Mouse (Mus musculus) T-helper 1 cell (primary cell): Measurements from ENCODE around the gene Spred2.

Experiments
- in situ Hi-C: fragments of 300-600 bp; cut with MboI, MseI; formaldehyde crosslinking; loops from one replicate; pipeline ENCODE4 v1.15.1; 2025; ENCODE audit warnings: high pct_unique_total_duplicates

The Spred2 gene

DNA sequence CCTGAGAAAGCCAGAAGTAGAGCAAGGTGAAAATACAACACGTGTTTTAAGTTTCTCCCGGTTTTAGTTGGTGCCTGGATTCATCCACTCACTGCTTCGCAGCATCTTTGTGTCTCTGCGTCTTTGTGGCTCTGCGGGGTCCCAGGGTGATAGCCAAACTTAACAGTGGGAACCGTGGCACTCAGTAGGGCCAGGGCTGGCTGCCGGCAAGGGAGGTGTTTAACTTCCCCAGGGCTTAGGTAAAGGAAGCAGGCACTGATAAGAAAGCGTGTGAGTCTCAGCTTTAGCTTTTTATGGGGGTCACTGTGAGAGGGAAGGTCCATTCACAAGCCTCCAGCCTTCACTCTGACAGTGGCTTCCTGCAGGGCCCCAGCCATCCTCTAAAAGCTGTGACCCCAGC, 28.8 kb downstream of the Spred2 start:
- in situ Hi-C loops, result loop anchor here (10.0 kb wide), 1 partner anchor 1782 kb away; no protein-coding TSS in a partner anchor

DNA sequence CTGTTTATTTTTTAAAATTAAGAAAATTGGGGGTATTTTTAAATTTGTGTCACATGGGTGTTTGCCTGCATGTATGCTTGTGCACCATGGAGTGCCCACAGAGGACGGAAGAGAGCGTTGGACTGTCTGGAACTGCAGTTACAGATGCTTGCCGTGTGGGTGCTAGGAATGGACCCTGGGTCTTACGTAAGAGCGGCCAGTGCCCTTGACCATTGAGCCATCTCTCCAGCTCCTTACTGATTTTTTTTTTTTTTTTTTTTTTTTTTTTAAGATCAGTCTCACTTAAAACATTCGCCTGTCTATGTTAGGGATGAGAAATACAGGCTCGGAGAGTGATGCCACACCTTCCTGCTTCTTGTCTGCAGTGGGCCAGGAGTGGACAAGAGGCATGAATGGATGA, 29.7 kb downstream of the Spred2 start:
- in situ Hi-C loops, result loop anchor here (10.0 kb wide), 1 partner anchor 1781 kb away; no protein-coding TSS in a partner anchor

DNA sequence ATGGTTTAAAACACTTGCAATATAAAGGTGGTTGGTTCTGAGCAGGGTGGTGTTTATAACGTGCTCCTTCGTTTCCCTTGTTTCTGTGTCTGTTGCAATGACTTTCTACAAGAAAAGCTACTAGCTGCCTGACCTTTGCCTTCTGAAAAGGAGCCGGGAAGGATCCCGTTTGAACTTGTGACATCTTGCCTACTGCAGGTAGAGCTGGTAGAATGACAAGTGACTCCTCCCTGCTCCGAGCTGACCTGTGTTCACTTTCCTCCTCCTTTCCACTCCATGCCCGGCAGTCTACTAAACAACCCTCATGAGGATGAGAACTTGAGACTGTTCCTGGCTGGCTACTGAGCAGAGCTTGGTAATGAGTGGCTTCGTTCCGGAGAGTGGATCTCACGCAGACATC, 30.9 kb downstream of the Spred2 start:
- in situ Hi-C loops, result loop anchor here (10.0 kb wide), 1 partner anchor 1780 kb away; no protein-coding TSS in a partner anchor

GRCm38 (mm10) chr11:19955701-19956100, 31.5 kb downstream of the Spred2 start:
- in situ Hi-C loops, result loop anchor here (10.0 kb wide), 1 partner anchor 1779 kb away; no protein-coding TSS in a partner anchor

DNA sequence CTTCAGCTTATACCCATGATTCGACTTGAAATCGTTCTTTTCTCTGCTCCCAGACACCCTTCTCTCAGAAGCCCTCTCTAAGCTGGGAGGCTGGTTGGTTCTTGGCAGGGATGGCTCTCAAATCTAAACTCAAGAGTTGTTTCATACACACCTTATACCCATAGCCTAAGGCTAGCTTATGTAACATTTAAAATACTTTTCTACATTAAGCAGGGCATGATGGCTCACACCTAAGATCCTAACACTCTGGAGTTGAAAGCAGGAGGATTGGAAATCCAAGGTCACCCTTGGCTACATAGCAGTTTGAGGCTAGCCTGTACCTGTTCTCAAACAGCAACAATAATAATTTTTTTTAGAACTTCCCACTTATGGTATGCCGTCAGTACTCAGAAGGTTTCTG, 34.8 kb downstream of the Spred2 start:
- in situ Hi-C loops, result loop anchor here (10.0 kb wide), 1 partner anchor 1776 kb away; no protein-coding TSS in a partner anchor

DNA sequence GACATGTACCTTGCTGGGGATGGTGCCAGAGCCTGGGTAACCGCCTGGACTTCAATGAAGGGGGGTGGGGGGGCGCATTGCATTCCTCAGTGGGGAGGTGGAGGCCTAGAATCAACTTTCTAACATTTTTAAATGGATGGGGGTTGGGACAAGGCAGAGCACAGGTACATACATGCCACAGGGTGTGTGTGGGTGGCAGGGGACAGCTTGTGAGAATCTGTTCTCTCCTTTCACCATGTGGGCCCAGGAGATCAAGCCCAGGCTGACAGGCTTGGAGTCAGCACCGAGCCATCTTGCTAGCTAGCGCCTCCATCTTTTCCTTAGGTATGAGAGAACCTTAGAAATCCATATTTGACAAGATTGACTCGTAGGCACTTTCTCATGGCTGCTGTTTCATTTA, 35.7 kb downstream of the Spred2 start:
- in situ Hi-C loops, result loop anchor here (5.0 to 10.0 kb wide), 2 partner anchors 1522 to 1775 kb away; no protein-coding TSS in a partner anchor

GRCm38 (mm10) chr11:19960541-19960940, 36.4 kb downstream of the Spred2 start:
- in situ Hi-C loops, result loop anchor here (5.0 kb wide), 1 partner anchor 1522 kb away; no protein-coding TSS in a partner anchor

- in situ Hi-C loops, result loop anchor here (5.0 kb wide), 1 partner anchor 1521 kb away; no protein-coding TSS in a partner anchor
These were observed 36.9 kb downstream of the Spred2 start for GRCm38 (mm10) chr11:19961088-19961487.

DNA sequence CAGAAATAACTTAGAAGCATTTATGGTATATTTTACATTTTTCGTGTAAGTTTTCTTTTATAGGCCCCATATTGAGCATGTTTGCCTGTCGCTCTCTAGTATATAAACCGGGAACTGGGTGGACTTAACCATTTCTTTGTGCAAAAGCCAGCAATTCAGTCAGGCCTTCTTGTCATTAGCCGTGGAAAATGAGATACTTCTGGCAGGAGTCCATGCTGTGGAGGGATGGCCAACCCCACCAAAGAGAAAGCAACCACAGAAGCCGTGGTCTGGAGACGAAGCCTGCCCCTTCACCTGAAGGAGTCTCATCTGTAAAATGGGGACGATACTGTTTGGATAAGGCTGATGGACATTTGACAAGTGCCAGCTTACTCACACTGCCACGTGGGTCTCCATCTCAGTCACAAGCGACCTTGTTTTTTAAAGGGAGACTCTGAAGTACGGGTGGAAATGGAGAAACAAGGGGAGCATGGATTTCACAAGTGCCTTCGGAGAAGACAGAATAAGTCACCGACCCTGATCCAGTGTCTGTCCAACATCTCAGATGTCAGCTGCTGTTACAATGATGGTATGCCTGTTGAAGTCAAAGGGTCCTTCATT, 37.7 kb downstream of the Spred2 start:
- in situ Hi-C loops, result loop anchor here (5.0 kb wide), 1 partner anchor 1520 kb away; no protein-coding TSS in a partner anchor

- in situ Hi-C loops, result loop anchor here (5.0 kb wide), 1 partner anchor 1520 kb away; no protein-coding TSS in a partner anchor
These were observed 38.6 kb downstream of the Spred2 start for GRCm38 (mm10) chr11:19962796-19963195.

DNA sequence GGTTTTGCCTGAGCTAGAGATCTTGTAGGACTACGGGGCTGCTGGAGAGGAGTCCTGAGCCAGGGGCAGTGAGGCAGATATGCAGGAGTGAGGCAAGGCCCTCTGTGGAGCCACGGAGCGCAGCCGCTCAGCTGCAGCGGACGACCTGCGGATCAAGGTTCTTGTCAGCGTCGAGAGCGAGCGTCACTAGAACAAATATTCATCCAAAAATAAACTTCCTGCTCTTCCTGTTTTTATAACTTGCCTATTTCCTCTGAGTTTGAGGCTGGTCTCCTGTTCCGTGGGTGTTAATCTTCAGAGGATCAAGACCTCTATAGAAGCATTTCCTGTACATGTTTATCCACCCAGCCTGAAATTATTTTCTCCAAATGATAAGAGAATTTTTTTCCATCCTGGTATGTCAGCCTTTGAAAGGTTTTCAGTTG, 39.6 kb downstream of the Spred2 start:
- in situ Hi-C loops, result loop anchor here (5.0 kb wide), 1 partner anchor 1519 kb away; no protein-coding TSS in a partner anchor

- in situ Hi-C loops, result loop anchor here (5.0 kb wide), 1 partner anchor 1518 kb away; no protein-coding TSS in a partner anchor
These were observed 40.2 kb downstream of the Spred2 start for GRCm38 (mm10) chr11:19964333-19964732.

DNA sequence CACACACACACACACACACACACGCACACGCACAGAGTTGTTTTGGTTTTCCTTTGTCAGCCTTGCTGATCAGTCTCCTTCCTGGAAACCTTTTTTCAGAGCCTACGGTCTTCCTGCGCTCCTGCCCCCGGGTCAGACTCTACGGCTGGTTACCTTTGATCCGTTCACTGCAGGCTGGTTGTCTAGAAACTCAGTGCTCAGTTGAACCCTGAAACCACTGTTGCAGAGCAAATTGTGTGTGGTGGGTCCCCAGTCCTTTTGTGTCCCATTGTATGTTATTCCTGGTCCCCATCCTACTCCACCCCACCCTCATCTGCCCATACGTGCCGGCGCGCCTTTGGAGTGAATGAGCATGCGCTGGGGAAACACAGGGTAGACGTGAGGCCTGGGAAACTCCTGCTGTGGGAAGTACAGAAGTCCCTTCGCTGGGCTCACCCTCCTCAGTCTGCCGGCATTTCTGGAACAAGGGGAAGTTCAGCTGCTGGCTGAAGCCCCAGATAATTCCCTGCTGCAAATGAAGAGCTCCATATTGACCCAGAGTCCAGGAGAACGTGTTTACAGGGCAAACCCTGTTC, 40.9 kb downstream of the Spred2 start:
- in situ Hi-C loops, result no loop called here

GRCm38 (mm10) chr11:19965664-19966063, 41.5 kb downstream of the Spred2 start:
- in situ Hi-C loops, result no loop called here

- in situ Hi-C loops, result no loop called here
These were observed 42.1 kb downstream of the Spred2 start for GRCm38 (mm10) chr11:19966294-19966693.

- in situ Hi-C loops, result no loop called here
These were observed 45.4 kb downstream of the Spred2 start for GRCm38 (mm10) chr11:19969584-19969983.

GRCm38 (mm10) chr11:19971954-19972750, 48.0 kb downstream of the Spred2 start:
- in situ Hi-C loops, result no loop called here

- in situ Hi-C loops, result no loop called here
These were observed 49.0 kb downstream of the Spred2 start for GRCm38 (mm10) chr11:19973032-19973790.

DNA sequence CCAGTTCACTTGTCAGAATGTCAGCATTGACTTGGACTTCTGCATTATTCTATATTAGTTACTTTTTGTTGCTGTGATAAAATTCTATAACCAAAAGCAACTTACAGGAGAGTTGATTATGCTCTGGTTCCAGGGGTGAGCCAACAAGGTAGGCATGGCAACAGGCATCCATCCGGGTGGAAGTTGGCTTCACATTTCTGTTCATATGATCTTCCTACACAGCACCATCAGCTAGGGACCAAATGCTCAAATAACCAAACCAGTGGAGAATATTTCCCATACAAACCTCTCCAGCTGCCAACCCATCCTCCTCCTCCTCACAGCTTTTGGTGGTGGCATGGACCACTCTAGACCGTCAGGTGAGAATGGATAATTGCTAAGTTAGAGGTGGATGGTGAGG, 51.9 kb downstream of the Spred2 start:
- in situ Hi-C loops, result loop anchor here (5.0 kb wide), 1 partner anchor 54 kb away; the partner anchor contains the start of gene Spred2

DNA sequence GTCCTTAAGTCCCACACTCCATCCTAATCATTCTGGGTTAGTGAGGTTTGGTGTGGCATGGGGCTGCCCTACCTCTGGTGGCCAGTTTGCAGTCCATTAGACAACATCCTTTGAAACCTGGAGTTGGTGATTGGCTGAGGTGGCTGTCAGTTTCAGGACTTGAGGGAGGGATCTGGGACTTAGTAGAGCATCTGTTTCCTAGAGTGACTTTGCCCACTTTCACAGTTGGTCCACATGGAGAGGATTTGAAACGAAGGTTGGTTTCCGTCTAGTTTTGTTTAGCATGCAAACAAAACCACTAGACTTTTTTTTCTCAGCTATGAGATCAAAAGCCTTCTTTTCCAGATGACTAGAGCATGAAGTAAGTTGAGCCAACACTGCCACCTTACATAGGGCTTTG, 53.5 kb downstream of the Spred2 start:
- in situ Hi-C loops, result loop anchor here (5.0 kb wide), 1 partner anchor 55 kb away; the partner anchor contains the start of gene Spred2

DNA sequence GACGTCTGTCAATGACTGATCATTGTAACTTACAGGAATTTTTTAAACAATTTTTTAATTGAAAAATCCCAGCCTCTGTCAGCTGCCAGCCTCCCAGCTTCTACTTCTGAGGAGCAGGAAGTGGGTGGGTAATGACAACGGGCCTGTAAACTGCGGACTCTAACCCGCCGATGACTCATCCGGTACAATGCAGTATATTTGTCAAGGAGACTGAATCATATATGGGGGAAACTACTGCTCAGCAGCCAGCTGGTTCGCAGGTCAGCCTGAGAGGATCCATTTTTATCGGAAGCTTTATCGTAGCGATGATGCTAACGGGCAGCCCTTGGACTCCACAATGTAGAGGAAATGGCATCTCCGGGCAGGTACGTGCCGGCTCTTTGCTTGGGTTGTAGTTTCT, 55.2 kb downstream of the Spred2 start:
- in situ Hi-C loops, result loop anchor here (5.0 kb wide), 1 partner anchor 57 kb away; the partner anchor contains the start of gene Spred2
